8 mouse cellular contexts compared by ENCODE assay signal in genomic region chr13:42792279-42792678, GRCm38 (mm10).
DNase-seq lines count a peak whose midpoint lies in the region; ATAC-seq lines count a peak whose summit lies in the region.

No protein-coding gene starts in this region.

- peak overlapping the region; percentile 51 for H3K4me2 ChIP-seq in heart, embryonic 13.5 days

- WGBS in heart, embryonic 13.5 days, result 15% methylated on average over 8 of the region's 8 CpGs

- no peak overlapping the region for H3K27ac ChIP-seq in heart, embryonic 13.5 days (replicated peaks)

- ATAC-seq in heart, embryonic 13.5 days (ENCODE audit: extremely low read depth, insufficient number of reproducible peaks, low FRiP score, low TSS enrichment), result no peak

- H3K4me3 ChIP-seq in heart, embryonic 13.5 days, result peak overlapping the region; percentile 16; the same call in 1 of the 2 replicates

- H3K9me3 ChIP-seq in heart, embryonic 13.5 days, result no peaks in the 10 kb centered on the region

- peaks cover 4% of the 10 kb centered on the region; the same call in 1 of the 2 replicates for H3K4me1 ChIP-seq in heart, embryonic 13.5 days

- H3K9ac ChIP-seq in heart, embryonic 13.5 days, result no peak overlapping the region

- no peaks in the 10 kb centered on the region for H3K36me3 ChIP-seq in heart, embryonic 13.5 days

- no peak for DNase-seq in heart, postnatal 14 days
- DNase-seq in CD4-positive helper T cell, adult 2 months (ENCODE audit: low read depth, low spot score), result peak; percentile 8
- peak; percentile 26 to 32 for DNase-seq in cerebellum, postnatal 14 days
- DNase-seq in kidney, postnatal 36 days, result peak; percentile 8 to 11
- DNase-seq in ovary, postnatal 14 days (ENCODE audit: low spot score), result no peak
- DNase-seq in adrenal gland, postnatal 4 days (ENCODE audit: low spot score in 2 of 2), result no peak
- no peak for DNase-seq in urinary bladder, adult 2 months (ENCODE audit: low spot score)

- no peaks in the 10 kb centered on the region for H3K27me3 ChIP-seq in heart, embryonic 13.5 days (replicated peaks)

- intact Hi-C loops in heart, postnatal 14 days (cut with DNase I), result loop anchor here (2.0 kb wide), 1 partner anchor 169 kb away; no protein-coding TSS in a partner anchor

Comparison
In these comparisons a context has a peak if more than half of its experiments do, and no peak if none do; other contexts are left out.
1. DNase-seq: peak in CD4-positive helper T cell, adult 2 months (single experiment), cerebellum, postnatal 14 days (2 of 2) and kidney, postnatal 36 days (2 of 2); none in heart, postnatal 14 days (0 of 2), ovary, postnatal 14 days (single experiment), adrenal gland, postnatal 4 days (0 of 2) and urinary bladder, adult 2 months (single experiment).